Mouse (Mus musculus): ENCODE results near the gene Creg1. TPM values are rescaled to one million over a fixed set of nuclear protein-coding genes. Genes with fewer than 3 reads are reported as not detected.

Gene Creg1
- 95.4 and 101 TPM in 2 replicates for polyA plus RNA-seq (2012; rRNA removed)

DNA sequence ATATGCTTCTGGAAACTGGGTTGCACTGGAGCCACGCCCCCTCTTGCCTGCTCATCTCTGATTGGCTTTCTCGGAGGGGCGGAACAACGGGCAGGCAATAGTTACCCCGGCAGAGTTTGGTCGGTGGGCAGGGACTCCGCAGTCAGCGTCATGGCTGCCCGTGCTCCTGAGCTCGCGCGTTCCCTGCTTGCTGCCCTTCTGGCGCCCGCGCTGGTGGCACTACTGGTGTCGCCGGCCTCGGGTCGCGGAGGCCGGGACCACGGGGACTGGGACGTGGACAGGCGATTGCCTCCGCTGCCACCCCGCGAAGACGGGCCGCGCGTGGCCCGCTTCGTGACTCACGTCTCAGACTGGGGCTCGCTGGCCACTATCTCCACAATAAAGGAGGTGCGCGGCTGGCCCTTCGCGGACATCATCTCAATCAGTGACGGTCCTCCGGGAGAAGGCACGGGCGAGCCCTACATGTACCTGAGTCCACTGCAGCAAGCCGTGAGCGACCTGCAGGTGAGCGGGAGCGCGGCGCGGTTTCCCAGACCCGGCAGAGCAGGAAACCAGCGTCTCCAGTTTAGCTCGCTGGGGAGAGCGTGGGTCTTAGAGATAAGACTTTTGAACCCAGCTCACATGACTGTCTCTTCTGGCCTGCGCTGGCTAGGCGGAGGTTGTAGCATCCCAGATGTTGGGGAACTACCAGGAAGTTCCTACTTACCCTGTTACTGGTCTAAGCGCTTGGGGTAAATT is at the start of gene Creg1:
Gene Creg1, plus strand, starts transcription at position 112 of the 738 bp plus-strand sequence.

DNA sequence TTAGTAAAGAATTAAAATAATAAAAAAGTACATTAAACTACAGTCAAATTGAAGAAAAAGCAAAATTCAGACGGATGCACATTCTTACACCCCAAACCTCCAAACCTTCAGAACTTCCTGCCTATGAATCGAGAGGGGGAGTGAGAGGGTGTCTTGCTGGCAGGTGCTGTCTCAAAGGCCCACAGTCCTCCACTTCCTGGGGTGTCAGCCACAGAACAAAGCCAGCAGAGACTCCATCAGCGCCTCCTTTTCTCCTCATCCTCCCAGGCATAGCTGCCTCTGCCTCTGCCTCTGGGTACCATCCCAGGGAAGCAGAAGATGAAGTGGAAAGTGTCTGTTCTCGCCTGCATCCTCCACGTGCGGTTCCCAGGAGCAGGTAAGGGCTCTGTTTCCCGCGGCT is 25.0 kb downstream of the Creg1 start, which contains the start of gene Cd247:
Gene Cd247, plus strand, starts transcription at position 171 of the 400 bp plus-strand sequence.

Other genes starting within 250 kb of the Creg1 start
- 18.5 and 19.2 TPM in 2 replicates for gene Mpzl1, start 129.2 kb upstream of the Creg1 start, polyA plus RNA-seq (2012; rRNA removed)
- gene Rcsd1, start 54.0 kb upstream of the Creg1 start, polyA plus RNA-seq (2012; rRNA removed), result 17.2 and 18.5 TPM in 2 replicates
- 0.19 and 0.20 TPM in 2 replicates for gene Cd247, start 24.9 kb downstream of the Creg1 start, polyA plus RNA-seq (2012; rRNA removed)
- 1.5 and 1.8 TPM in 2 replicates for gene Pou2f1, start 238.9 kb downstream of the Creg1 start, polyA plus RNA-seq (2012; rRNA removed)

Measured in liver, embryonic 18 days (tissue).